Comparison of ENCODE assay signal across 9 mouse cellular contexts in the genomic region with DNA sequence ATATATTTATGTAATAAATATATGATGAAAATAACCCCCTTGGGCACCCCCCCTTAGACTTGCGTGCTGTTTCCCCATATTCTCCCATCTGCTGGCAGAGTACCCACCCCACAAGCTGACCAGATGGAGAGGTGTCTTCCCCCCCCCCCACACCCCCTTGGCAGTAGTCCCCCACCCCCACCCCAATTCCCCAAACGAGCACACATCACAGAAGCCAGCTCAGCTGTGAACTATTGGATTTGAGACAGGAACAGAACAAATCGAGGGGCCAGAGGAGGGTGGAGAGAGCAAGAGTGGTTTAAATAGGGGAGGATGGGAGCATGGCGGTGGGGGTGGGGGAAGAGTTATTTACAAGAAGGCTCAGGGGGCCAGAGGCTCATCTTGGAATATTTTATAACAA. TPM values are rescaled to one million over a fixed set of nuclear protein-coding genes. Genes with fewer than 3 reads are reported as not detected.
DNase-seq lines count a peak whose midpoint lies in the region; ATAC-seq and TF ChIP-seq lines count a peak whose summit lies in the region.
"Had no signal": no experiment of that assay in that cellular context is flagged by ENCODE, and none has a peak within 500 bp of the region (broad histone marks: within the 10 kb centered on the region; RNA-seq: fewer than 3 reads in every experiment).

No protein-coding gene starts in this region.

- no peak for TF ChIP-seq CTCF in lung, postnatal 0 days (IDR thresholded peaks at IDR 0.05)
- no peak for TF ChIP-seq CTCF in forebrain, postnatal 0 days (IDR thresholded peaks at IDR 0.05; ENCODE audit: low read depth)

- ATAC-seq in lung, postnatal 0 days, result no peak
- ATAC-seq in forebrain, postnatal 0 days, result no peak
- ATAC-seq in limb, embryonic 13.5 days (ENCODE audit: low FRiP score, low read depth), result no peak

- no peaks in the 10 kb centered on the region for H3K27me3 ChIP-seq in lung, postnatal 0 days (replicated peaks; ENCODE audit: insufficient read depth, low read length)
- no peaks in the 10 kb centered on the region for H3K27me3 ChIP-seq in forebrain, postnatal 0 days (ENCODE audit: insufficient read depth, low read length)
- H3K27me3 ChIP-seq in limb, embryonic 13.5 days, result no peaks in the 10 kb centered on the region
- H3K27me3 ChIP-seq: limb, embryonic 12.5 days had no signal

- H3K4me2 ChIP-seq in lung, postnatal 0 days (replicated peaks; ENCODE audit: low read depth, low read length), result peak overlapping the region; percentile 29; the same call in 1 of the 2 replicates
- H3K4me2 ChIP-seq in forebrain, postnatal 0 days (ENCODE audit: low read depth), result peak overlapping the region; percentile 19
- peak overlapping the region; percentile 45 for H3K4me2 ChIP-seq in limb, embryonic 13.5 days (replicated peaks)

- H3K4me3 ChIP-seq in lung, postnatal 0 days (ENCODE audit: low read depth, low read length), result no peak overlapping the region
- H3K4me3 ChIP-seq in forebrain, postnatal 0 days (ENCODE audit: low read depth, low read length), result no peak overlapping the region
- H3K4me3 ChIP-seq in limb, embryonic 13.5 days, result peak overlapping the region; percentile 12; the same call in 1 of the 2 replicates

- H3K4me1 ChIP-seq in lung, postnatal 0 days (ENCODE audit: insufficient read depth, low read depth, low read length), result peaks cover 23% of the 10 kb centered on the region
- H3K4me1 ChIP-seq in forebrain, postnatal 0 days (ENCODE audit: insufficient read depth), result 0 out of 2 replicates have a peak, but pooled peaks cover 5% of the 10 kb centered on the region
- H3K4me1 ChIP-seq in limb, embryonic 13.5 days, result peaks cover 39% of the 10 kb centered on the region

- H3K9me3 ChIP-seq in lung, postnatal 0 days (ENCODE audit: low read length), result no peaks in the 10 kb centered on the region
- no peaks in the 10 kb centered on the region for H3K9me3 ChIP-seq in forebrain, postnatal 0 days (ENCODE audit: low read length)
- no peaks in the 10 kb centered on the region for H3K9me3 ChIP-seq in limb, embryonic 13.5 days
- H3K9me3 ChIP-seq: limb, embryonic 12.5 days had no signal

- peaks cover 16% of the 10 kb centered on the region; the same call in 1 of the 2 replicates for H3K36me3 ChIP-seq in lung, postnatal 0 days (ENCODE audit: insufficient read depth, low read length)
- peaks cover 72% of the 10 kb centered on the region for H3K36me3 ChIP-seq in forebrain, postnatal 0 days (ENCODE audit: insufficient read depth)
- H3K36me3 ChIP-seq in limb, embryonic 13.5 days, result peaks cover 67% of the 10 kb centered on the region

- H3K27ac ChIP-seq in lung, postnatal 0 days (ENCODE audit: low read length), result peak overlapping the region; percentile 52; the same call in 1 of the 2 replicates
- H3K27ac ChIP-seq in forebrain, postnatal 0 days (ENCODE audit: low read depth, low read length), result peak overlapping the region; percentile 75
- H3K27ac ChIP-seq in limb, embryonic 13.5 days, result no peak overlapping the region
- H3K27ac ChIP-seq: limb, embryonic 12.5 days had no signal

- WGBS in lung, postnatal 0 days, result 28% methylated on average over 4 of the region's 4 CpGs
- 11% methylated on average over 4 of the region's 4 CpGs for WGBS in forebrain, postnatal 0 days
- 20% methylated on average over 4 of the region's 4 CpGs for WGBS in limb, embryonic 13.5 days

- TF ChIP-seq EP300 in lung, postnatal 0 days (IDR thresholded peaks at IDR 0.05), result no peak

- DNase-seq in lung, postnatal 0 days (ENCODE audit: low spot score), result peak; percentile 13
- DNase-seq in lung, postnatal 14 days, result no peak
- DNase-seq in forebrain, postnatal 0 days, result peak; percentile 22
- DNase-seq in skeletal muscle tissue, adult 2 months (ENCODE audit: low read depth, low spot score), result peak; percentile 46
- DNase-seq in adrenal gland, adult 18-20 months (ENCODE audit: low spot score in 2 of 2), result no peak
- DNase-seq in spleen, postnatal 14 days (ENCODE audit: low spot score in 2 of 2), result no peak
- DNase-seq in ovary, adult 18-20 months (ENCODE audit: low spot score), result no peak

- H3K9ac ChIP-seq in lung, postnatal 0 days (replicated peaks; ENCODE audit: low read depth), result no peak overlapping the region
- H3K9ac ChIP-seq in forebrain, postnatal 0 days, result 0 out of 2 replicates have a peak overlapping the region, but pooled peaks have one; percentile 22
- no peak overlapping the region for H3K9ac ChIP-seq in limb, embryonic 13.5 days

RNA-seq across cellular contexts. Expression of a gene that starts 7.4 kb away (rescaled TPM):
- polyA plus RNA-seq in lung, postnatal 0 days (2015; fragmentation: Nextera tagmentation; extraction: Ambion mirVana), result 6.9 and 8.9 TPM in 2 replicates
- 4.5 and 6.7 TPM in 2 replicates for total RNA-seq in forebrain, postnatal 0 days (2014; rRNA removed)
- 10.8 and 11.4 TPM in 2 replicates for polyA plus RNA-seq in forebrain, postnatal 0 days (2015; fragmentation: Nextera tagmentation; extraction: Ambion mirVana)
- polyA plus RNA-seq in limb, embryonic 13.5 days (2015; fragmentation: Nextera tagmentation; extraction: Ambion mirVana), result 0.93 and 1.1 TPM in 2 replicates
- total RNA-seq in adrenal gland, adult 18-20 months (2021), result 100 to 1,000 TPM; 226 to 232 TPM

RNA-seq across cellular contexts. Expression of a gene that starts 27.3 kb away (rescaled TPM):
- 38.1 and 40.5 TPM in 2 replicates for polyA plus RNA-seq in lung, postnatal 0 days (2015; fragmentation: Nextera tagmentation; extraction: Ambion mirVana)
- 1,003 and 1,159 TPM in 2 replicates for total RNA-seq in forebrain, postnatal 0 days (2014; rRNA removed)
- 223 and 233 TPM in 2 replicates for polyA plus RNA-seq in forebrain, postnatal 0 days (2015; fragmentation: Nextera tagmentation; extraction: Ambion mirVana)
- polyA plus RNA-seq in limb, embryonic 13.5 days (2015; fragmentation: Nextera tagmentation; extraction: Ambion mirVana), result 34.1 and 34.3 TPM in 2 replicates
- 10 to 100 TPM; 90.2 to 91.0 TPM for total RNA-seq in adrenal gland, adult 18-20 months (2021)

RNA-seq across cellular contexts. Expression of a gene that starts 27.6 kb away (rescaled TPM):
- 16.3 and 21.3 TPM in 2 replicates for polyA plus RNA-seq in lung, postnatal 0 days (2015; fragmentation: Nextera tagmentation; extraction: Ambion mirVana)
- total RNA-seq in forebrain, postnatal 0 days (2014; rRNA removed), result 87.2 and 94.6 TPM in 2 replicates
- polyA plus RNA-seq in forebrain, postnatal 0 days (2015; fragmentation: Nextera tagmentation; extraction: Ambion mirVana), result 16.3 and 24.1 TPM in 2 replicates
- 28.9 and 29.2 TPM in 2 replicates for polyA plus RNA-seq in limb, embryonic 13.5 days (2015; fragmentation: Nextera tagmentation; extraction: Ambion mirVana)
- 10 to 100 TPM; 82.3 to 97.4 TPM for total RNA-seq in adrenal gland, adult 18-20 months (2021)

RNA-seq across cellular contexts. Expression of a gene that starts 37.0 kb away (rescaled TPM):
- polyA plus RNA-seq in lung, postnatal 0 days (2015; fragmentation: Nextera tagmentation; extraction: Ambion mirVana), result 22.7 and 22.9 TPM in 2 replicates
- 22.5 and 27.2 TPM in 2 replicates for total RNA-seq in forebrain, postnatal 0 days (2014; rRNA removed)
- 29.5 and 37.4 TPM in 2 replicates for polyA plus RNA-seq in forebrain, postnatal 0 days (2015; fragmentation: Nextera tagmentation; extraction: Ambion mirVana)
- 39.5 and 40.0 TPM in 2 replicates for polyA plus RNA-seq in limb, embryonic 13.5 days (2015; fragmentation: Nextera tagmentation; extraction: Ambion mirVana)
- 10 to 100 TPM; 36.8 to 41.9 TPM for total RNA-seq in adrenal gland, adult 18-20 months (2021)

RNA-seq across cellular contexts. Expression of a gene that starts 38.5 kb away (rescaled TPM):
- 19.9 and 20.6 TPM in 2 replicates for polyA plus RNA-seq in lung, postnatal 0 days (2015; fragmentation: Nextera tagmentation; extraction: Ambion mirVana)
- 54.0 and 66.5 TPM in 2 replicates for total RNA-seq in forebrain, postnatal 0 days (2014; rRNA removed)
- polyA plus RNA-seq in forebrain, postnatal 0 days (2015; fragmentation: Nextera tagmentation; extraction: Ambion mirVana), result 46.4 and 49.3 TPM in 2 replicates
- 56.0 and 61.0 TPM in 2 replicates for polyA plus RNA-seq in limb, embryonic 13.5 days (2015; fragmentation: Nextera tagmentation; extraction: Ambion mirVana)
- total RNA-seq in adrenal gland, adult 18-20 months (2021), result 10 to 100 TPM; 46.1 to 49.2 TPM

Comparison
In these comparisons a context has a peak if more than half of its experiments do, and no peak if none do; other contexts are left out.
1. DNase-seq: peak in lung, postnatal 0 days (single experiment), forebrain, postnatal 0 days (single experiment) and skeletal muscle tissue, adult 2 months (single experiment); none in lung, postnatal 14 days (single experiment), adrenal gland, adult 18-20 months (0 of 2), spleen, postnatal 14 days (0 of 2) and ovary, adult 18-20 months (single experiment).
2. Peak in every context shown above with its lines, with median percentiles within 50 percentile points of each other: H3K4me2 ChIP-seq.